Mouse (Mus musculus) layer of hippocampus, postnatal 36 days (tissue): ENCODE measurements around the gene Cela3a. TPM values are rescaled to one million over a fixed set of nuclear protein-coding genes. Genes with fewer than 3 reads are reported as not detected.
"Not testable (repeated sequence)": the region's sequence is repeated elsewhere in the genome, so short reads cannot be mapped to it uniquely, and the experiment has no call there.

Source experiments
- DNase-seq, 2 experiments: peaks; one replicate each; pipeline ENCODE4 v3.0.0; 2022
- total RNA-seq, 2 experiments: library from RNA; stranded (reverse); gene quantifications; 2 replicates each; pipeline ENCODE4 v1.2.3; 2021

Gene Cela3a
- total RNA-seq, 2 experiments from 2014 or later = not detected

DNA sequence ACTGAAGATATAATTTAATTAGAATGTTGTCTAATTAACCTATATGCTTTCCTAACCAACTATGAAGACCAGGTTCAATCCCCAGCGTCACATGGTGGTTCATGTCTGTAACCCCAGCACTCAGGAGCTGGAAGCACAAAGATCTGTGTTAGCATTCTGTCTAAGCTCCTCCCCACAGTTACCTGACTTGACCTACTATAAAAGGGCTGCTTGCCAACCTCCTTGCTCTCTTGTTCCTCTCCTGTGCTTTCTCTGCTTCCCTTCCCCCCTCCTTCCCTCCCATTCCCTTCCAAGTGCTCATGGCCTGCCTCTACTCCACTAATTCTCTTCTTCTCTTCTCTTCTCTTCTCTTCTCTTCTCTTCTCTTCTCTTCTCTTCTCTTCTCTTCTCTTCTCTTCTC, 5.3 kb upstream of the Cela3a start:
- DNase-seq = no peak

DNA sequence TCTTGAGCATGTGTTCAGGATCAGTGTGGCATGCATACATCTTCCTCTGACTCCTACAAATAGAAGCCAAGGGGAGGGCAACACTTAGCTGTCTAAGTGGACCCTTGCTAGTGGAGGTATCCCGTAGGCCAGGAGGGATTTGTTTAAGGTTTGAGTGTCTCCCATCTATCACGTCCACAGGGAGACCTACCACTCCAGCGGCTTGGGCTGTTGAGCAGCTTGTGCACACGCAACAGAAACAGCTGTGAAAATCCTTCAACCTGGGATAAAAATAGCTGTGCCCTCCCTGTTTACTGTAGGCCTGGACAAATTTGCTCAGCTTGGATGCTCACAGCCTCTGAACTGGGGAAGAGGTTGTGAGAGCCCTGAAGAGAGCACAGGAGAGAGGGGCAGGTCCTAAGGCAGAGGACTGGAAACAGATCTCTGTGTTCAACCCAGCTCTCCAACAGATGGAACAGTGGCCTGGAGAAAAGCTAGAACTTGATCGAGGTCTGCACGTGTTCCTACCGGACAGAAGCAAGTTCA, 2.7 kb upstream of the Cela3a start:
- not testable (repeated sequence) for DNase-seq

DNA sequence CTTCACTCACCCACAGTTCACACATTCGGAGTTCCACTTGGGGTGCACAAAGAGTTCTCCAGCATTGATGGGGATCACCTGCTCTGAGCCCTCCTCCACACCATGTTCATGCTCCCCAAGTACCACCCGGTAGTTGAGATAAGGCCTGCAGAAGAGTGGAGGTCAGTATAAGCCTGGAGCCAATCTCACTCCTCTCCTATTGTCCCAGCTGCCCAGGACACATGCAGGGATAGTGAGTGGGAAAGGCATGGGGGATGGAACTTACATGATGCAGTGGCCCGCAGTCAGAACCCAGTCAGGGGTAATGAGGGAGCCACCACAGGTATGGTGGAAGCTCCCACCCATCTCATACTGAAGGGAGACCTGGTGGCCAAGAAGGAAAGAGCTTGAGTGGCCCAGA, 4.0 kb downstream of the Cela3a start:
- DNase-seq = no peak

DNA sequence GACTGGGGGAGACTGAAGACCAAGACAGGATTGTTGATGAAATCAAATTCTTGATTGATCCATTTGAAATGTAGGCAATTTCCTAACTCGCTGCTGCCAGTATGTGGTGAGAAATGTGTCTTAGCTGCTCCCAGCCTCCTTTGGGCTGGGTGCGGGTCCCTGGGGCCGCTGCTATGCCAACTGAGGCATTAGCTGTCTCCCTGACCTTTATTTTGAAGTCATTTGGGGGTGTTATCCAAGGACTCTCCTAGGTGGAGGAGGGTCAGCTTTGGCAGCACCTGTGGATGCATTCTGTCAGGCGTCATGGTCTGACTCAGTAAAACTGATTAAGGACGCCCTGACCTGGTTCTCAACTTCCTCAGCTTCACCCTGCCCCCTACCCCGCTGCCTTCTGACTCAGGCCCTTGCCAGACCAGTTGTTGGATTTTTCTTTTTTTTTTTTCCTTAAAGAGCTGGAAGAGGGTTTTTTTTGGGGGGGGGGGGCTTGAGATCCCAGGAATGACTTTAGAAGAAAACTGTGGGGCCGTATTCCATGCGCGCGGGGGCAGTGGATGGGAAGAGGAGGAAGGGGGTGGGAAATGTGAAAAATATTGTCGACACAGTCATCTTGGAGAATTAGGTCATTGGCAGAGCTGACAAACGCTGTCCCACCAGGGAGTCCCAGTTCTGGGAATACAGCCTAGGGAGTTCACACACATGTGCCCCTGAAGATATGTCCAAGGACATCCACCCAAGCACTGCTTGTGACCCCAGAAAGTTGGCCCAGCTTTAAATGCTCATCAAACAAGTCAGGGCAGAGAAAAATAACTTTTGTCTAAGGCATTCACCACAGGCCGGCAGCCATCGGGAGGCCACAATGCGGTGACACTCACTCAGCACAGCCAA, 12.7 kb downstream of the Cela3a start:
- no peak for DNase-seq

DNA sequence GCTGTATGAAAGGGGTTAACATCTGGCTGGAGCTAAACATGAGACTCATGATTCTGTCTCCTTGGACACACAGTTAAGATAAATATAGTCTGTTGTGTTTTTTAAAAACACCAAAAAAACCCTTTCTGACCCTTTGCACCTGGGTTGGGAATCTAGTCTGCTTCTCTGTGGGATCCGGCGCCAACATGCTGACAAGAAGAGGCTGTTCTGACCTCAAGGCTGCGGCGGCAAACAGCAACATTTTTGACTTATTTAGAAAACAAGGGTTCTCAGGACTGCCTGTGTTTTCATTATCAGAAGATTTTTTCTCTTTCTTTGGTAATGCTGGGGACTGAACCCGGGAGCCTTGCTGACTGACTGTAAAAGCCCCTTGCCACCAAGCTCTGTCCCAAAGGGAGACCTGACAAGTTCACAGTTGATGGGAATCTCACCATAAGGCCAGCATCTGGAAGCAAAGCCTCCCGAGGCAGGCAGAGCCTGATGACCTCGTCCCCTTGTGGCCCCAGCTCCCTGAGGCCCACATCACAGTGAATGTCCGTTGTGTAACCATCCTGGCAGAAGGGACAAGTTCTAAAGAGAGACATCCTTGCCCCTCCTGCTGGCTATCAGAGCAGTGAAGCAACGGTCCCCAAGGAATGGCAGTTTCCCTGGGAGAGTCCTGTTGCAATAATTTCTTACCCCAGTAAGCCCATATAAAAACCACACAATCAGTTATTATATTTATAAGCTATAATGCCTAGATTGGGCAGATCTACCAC, 16.0 kb downstream of the Cela3a start:
- no peak for DNase-seq

DNA sequence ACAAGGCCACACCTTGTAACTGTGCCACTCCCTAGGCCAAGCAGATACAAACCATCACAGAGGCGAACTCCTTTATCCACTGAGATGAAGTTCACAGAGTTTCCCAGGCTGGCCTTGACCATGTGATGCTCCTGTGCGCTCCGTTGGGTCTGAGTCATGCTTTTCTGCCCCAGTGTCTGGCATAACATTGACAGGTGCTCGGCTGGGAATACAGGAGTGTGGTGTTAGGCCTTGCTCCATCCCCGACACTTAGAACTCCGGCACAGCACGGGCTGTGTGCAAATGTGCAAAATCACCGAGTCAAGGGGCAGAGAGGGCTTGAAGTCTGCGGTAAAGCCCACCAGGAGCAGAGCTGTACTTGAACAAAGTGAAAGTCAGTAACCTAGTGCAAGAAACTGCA, 16.7 kb downstream of the Cela3a start:
- DNase-seq = no peak

DNA sequence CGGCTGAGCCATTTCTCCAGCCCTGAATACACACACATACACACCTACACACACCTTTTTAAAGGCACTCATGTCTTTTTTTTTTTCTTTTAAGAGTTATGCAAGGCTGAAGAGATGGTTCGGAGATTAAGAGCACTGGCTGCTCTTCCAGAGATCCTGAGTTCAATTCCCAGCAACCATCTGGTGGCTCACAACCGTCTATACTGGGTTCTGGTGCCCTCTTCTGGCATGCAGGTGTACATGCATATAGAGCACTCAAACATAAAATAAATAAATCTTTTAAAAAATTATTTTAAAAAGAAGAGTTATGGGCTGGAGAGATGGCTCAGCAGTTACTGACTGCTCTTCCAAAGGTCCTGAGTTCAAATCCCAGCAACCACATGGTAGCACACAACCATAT, 18.3 kb downstream of the Cela3a start:
- DNase-seq = no peak

DNA sequence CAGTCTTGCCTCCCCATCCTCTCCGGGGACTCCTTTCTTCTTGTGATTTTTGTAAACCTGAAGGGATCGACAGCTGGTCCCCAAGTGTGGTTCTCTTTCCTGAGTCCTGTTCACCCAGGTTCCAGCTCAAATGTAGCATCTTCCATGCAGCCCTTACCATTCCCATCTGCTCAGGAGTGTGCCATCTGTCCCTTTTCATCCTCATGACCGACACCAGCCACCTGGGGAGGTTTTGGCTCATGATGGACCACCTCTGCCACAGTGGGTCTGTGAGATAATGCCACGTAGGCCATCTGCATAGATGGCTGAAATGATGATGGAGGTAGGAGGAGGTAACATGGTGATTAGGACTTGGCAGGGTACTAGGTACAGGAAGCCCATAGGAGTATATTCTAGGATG, 19.4 kb downstream of the Cela3a start:
- DNase-seq = no peak

DNA sequence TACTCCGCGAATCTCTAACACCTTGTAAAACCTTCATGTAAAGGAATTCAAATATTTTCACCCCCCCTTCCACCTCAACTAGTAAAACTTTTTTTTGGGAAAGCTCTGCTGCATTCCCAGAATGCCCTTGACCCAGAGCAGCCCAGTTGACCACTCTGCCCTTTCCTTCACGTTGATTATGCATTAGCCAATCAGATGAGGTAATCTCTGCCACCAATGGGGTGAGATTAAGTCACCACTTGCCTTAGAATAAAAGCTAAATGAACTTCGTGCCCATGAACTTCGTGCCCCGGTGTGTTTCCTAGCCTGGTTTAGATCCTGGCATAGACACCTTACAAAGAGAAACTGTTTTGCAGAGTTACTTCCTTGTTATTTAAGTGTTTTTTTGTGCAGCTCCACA, 20.6 kb downstream of the Cela3a start:
- DNase-seq = no peak

DNA sequence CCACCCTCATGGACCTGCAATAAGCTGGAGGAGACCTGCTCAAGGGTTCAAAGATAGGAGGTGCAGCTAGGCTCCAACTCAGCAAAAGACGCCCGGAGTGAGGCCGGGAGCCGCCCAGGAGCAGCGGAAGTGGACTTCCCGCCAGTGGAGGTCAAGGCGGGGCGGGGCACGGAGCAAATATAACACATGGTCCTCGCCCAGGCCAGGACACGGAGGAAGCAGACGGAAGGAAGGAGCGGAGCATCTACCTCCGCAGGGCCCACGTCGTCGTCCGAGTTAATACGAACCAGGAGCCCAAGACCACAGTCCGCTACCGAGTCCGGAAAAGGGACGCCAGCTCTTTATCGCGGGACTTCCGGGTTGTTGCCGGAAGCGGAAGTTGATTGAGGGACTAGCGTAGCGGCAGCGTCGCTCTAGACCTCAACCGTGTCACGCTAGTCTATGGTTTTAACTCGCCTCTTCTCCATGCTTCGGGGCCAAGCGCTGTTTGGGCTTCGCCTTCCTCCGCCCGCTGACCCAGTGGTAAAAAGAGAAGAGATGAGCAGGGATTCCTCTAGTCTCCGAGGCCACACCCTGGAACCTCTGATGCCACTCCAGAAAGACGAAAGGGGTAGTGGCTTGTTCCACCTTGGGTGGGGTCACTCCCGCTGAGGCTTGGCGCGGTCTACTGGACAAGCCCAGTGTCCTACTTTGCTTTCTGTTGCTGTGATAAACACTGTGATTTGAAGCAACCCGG, 21.4 kb downstream of the Cela3a start:
- peak; percentile 81 to 86 for DNase-seq

DNA sequence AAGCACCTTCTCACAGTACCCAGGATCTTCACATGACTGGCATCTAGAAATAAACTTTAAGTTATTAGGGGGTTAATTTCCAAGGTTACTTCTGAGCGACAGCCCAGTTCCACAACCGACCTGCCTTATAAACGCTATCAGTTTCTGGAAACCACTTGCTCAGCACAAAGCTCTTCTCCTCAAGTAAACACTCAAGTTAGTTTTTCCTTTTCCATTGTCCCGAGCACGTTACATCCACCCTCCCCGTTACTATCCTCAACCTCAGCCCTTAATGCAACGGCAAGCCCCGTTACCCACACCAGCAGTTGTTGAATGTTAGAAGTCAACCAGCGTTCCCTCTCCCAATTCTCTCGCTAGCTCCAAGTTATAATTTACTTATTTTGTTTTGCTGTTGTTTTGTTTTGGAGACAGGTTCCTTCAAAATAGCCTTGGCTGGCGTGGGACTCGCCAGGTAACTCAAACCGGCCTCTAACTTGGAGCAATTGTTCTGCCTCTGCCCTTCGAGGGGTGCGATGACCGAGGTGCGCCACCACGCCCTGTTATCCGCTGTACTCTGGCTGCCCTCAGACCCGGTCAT, 22.0 kb downstream of the Cela3a start:
- no peak for DNase-seq

DNA sequence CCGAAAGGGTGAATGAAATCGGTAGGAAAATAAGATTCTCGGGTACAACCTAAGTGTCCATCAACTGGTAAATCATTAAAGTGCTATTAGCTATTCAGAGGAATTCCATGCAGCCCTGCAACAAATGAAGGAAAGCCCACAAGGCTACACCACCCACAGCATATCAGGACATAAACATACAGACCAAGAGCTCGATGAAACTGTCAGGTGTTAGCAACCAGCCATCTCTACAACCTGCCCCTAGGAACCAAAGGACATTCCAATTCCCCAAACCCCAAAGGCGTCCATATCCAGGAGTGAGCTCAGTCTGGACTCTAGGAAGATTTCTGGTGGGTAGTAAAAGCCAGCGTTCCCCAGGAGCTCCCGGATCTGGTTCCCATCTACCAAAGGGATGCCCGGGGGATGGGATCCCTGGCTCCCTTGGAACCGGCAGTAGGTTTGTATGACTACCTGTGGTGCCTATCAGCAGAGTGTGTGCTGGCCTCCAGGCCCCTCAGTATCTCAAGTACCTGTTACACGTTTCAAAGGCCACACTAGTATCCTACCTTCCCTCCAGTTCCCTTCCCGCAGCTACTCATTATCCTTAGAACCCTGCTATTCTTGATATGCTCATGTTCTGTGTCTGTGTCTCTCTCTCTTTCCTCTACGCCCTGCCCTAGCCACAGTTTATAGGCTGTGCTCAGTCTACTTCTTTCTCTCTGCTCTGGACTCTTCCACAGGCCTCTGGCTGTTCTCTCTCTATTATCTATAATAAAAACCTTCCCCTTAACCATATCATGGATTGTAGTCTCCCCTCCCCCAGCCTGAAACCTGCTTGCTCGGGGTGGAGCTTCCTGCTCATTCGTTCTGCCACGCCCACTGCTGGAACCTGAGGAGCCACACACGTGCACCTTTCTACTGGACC, 28.6 kb downstream of the Cela3a start:
- no peak for DNase-seq

DNA sequence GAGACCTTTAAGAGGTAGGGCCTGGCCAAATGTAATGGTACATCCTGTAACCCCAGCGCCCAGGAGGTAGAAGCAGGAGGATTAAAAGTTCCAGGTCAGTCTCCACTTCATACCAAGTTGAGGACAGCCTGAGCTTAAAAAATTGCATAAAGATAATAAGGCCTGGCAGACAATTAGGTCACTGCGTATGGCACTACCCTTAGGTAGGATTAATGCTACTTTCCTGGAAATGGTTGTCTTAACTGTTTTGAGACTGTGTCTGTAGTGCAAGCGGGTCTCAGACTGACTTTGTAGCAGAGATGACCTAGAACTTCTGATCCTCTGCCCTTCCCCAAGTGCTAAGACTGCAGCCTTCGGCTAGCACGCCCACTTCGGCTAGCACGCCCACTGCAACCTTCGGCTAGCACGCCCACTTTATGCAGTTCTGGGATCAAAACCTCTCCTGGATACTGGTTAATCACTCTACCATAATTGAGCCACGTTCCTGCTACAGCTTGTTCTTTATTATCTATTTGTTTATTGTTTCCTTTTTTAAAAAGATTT, 29.8 kb downstream of the Cela3a start:
- DNase-seq = no peak

DNA sequence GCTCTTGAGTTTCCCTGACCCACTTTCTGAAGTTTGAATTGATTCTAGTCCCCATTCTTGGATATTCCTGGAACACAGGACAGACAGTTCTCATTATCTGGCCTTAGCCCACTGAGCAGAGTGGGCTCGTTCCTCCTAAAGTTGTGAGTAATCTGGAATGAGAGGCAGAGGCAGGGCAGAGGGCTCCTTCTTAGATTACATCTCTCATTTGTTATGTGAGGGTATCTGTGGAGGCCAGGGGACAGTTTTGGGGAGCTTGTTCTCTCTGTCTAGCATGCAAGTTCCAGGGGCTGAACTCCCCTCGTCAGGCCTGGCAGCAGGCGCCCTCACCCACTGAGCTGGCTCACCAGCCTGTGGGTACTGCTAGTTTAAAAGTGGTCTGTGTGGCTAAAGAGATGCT, 30.5 kb downstream of the Cela3a start:
- DNase-seq = no peak

DNA sequence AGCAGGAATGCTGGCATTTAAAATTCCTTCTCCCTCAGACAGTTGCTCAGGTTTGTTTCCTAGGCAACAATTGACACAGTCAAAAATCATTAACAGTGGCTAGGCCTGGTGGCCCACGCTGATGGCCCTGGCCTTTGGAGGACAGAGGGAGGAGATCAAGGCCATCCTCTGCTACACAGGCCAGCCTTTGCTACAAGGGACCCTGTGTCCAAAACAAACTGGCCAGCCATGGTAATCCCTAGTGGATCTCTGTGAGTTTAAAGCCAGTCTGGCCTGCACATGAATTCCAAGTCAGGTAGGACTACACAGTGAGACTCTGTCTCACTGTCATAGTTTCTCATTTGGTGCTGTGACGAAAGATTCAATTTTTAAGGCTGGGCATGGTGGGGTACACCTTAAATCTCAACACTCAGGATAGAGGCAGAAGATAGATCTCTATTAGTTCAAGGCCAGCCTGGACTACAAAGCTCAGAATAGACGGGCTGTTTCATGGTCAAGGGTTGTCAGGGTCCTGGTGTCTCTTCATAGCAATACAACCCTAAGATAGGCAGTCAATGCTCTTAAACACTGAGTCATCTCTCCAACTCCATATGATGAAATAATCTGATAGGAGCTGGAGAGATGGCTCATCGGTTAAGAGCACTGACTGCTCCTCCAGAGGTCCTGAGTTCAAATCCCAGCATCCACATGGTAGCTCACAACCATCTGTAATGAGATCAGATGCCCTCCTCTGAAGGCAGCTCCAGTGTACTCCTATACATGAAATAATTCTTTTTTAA, 31.9 kb downstream of the Cela3a start:
- DNase-seq = no peak

DNA sequence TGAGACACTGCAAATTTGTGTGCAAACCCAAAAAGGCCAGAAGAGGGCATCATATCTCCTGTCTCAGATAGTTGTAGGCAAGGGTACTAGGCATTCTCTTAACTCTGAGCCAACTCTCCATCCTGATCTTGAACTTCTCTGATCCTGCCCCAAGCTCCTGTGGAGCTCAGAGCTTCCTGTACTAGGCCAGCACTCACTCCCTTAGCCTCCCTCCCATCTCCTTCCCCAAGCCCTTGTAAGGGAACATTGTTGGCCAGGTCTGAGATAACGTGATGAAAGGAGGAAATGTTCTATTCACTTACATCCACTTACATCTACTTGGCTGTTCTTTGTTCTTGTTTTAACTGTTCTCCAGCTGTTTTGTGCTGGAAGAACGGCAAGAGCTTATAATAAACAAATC, 32.8 kb downstream of the Cela3a start:
- DNase-seq = no peak

DNA sequence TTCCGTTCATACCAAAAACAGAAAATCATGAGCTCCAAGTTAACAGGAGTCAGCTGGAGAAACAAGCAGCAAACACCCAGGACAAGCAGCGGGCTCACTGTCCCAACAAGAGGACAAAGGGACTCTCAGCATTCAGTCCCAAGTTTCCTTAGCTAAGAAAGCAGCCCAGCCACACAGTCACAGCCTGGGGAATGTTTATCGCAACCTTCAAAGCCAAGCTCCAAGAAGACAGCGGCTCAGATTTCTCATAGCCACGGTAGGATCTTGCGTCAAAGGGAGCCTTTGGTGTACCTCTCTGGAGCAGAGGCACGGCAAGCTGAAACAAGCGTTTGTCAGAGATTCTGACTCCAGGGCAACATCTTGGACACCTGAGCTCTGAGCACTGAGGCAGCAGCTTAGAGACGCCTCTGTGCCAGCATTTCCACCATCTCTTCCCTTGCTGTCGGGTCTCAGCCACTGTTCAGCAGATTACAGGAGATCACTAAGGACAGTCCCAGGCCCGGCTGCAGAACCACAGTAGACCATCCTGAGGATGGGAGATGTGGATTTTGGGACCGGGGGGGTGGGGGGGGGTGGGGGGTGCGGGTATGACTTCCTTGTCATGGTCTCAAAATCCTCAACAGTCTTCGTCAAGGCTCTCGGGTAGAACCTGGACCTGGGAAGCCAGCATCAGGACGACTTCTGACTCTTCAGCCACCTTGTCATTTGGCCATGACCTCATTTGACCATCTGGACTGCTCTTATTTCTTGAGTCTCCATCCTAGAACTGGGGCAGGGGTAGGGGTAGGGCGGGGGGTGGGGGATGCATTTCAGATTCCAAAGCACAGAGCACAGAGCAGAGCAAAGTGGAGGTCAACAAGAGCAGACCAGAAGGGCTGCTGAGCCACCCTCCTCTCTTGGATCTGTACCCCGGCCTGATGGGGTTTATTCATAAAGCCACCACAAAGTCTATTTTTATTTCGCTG, 34.0 kb downstream of the Cela3a start:
- no peak for DNase-seq

DNA sequence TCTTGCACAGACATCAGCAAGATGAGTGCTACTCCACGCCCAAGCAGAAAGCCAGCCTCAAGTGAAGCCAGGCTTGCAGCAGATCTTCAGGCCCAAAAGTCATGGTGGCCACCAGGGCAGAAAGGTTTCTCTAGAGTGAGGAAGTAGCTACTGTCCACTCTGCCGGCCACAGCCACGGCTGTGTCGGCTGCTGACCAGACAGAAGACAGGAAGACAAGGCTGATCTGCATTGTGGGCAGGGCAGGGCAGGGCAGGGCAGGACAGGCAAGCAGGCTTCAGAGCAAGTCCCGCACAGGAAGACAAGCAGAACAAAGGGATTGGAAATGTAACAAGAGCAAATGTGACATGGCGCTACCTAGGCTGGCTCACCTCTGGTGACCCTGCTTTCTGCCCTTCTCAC, 35.9 kb downstream of the Cela3a start:
- no peak for DNase-seq
